Mouse (Mus musculus): ENCODE results near the gene Atic. TPM values are rescaled to one million over a fixed set of nuclear protein-coding genes. Genes with fewer than 3 reads are reported as not detected.

Gene Atic
- polyA plus RNA-seq (2014; fragmentation: Nextera tagmentation; extraction: Ambion mirVana): 50.4 and 73.8 TPM in 2 replicates

DNA sequence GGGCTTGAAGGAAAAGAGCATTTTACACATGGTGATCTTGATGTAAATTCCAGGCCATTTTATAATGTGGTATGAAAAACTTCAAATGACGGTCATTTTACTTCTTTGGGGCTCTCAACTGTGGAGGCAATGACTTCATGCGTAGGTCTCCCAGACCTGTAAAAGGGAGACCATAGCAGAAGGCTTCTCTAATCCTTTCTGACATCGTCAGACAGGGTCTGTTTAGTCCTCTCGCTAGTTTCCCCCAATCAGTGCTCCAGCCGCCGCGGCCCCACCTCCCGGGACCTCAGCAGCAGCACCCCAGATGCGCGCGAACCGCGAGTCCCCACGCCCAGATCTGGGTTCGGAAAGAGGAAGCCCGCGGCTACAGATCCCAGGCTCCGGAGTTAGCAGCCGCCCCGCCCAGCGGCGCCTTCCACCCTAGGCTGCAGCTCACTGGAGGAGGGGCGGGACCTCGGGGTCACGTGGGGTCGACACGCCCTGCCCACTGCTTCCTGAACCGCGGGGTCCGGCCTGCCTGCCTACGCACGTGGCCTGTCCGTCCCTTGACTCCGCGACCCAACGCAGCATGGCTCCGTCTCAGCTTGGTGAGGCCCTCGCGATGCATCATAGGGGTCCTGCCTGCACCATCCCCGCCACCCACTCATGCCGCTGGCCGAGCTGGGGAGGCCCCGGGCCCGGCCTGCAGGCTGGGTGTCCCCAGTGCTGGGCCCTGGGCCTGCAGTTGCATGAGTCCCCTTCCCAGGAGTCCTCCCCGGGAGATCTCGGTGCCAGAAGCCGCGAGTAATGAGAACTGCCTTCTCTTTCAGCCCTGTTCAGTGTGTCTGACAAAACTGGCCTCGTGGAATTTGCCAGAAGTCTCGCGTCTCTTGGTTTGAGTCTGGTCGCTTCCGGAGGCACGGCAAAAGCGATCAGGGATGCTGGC, at the start of gene Atic:
Gene Atic (plus strand): TSS at position 463 of the 925 bp plus-strand sequence.
- H3K27ac ChIP-seq (ENCODE audit: low read depth, low read length): peak within 1 kb of the TSS; percentile 79
- H3K4me2 ChIP-seq (replicated peaks; ENCODE audit: low read depth, low read length): peak within 1 kb of the TSS; percentile 70
- no peaks in the 10 kb centered on the region for H3K4me1 ChIP-seq (ENCODE audit: control insufficient read depth, insufficient read depth, low read length)
- peaks cover 23% of the 10 kb centered on the region for H3K36me3 ChIP-seq (ENCODE audit: control insufficient read depth, insufficient read depth, low read length)
- H3K9ac ChIP-seq (ENCODE audit: low read depth, low read length): peak within 1 kb of the TSS; percentile 72
- WGBS: under 1% methylated on average over 50 of the region's 55 CpGs
- no peaks in the 10 kb centered on the region for H3K27me3 ChIP-seq (ENCODE audit: control insufficient read depth, insufficient read depth, low read length)
- peak; percentile 100 for ATAC-seq (ENCODE audit: low FRiP score, low TSS enrichment)
- peak within 1 kb of the TSS; percentile 53 for H3K4me3 ChIP-seq (ENCODE audit: low read length)
- H3K9me3 ChIP-seq (ENCODE audit: control insufficient read depth, low read length): no peaks in the 10 kb centered on the region; the same call in 1 of the 2 replicates

DNA sequence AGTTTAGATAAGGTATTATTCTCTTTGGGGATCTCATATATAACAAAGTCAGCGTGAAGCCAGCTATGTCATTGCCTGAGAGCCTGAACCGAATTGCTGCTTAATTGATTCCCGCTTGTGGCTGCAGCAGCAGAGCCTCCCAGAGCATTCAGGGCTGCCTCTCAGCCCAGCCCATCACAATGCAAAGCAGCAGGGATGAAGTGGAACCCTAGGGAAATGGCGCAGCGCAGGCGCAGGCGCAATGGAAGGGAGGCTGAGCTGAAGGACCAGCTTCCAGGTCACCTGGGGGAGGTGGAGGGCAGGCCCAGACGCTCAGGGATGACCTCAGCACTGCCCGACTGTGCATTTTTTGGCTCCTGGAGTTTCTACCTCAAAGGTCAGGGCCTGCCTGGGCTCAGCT, 49.7 kb upstream of the Atic start:
- Histone ChIP-seq H3K9me3 (ENCODE audit: control insufficient read depth, low read length) (no peaks in the 10 kb centered on the region), H3K4me3 (ENCODE audit: low read length) (no peak overlapping the region), H3K9ac (ENCODE audit: low read depth, low read length) (no peak overlapping the region), H3K27ac (ENCODE audit: low read depth, low read length) (no peak overlapping the region), H3K4me1 (ENCODE audit: control insufficient read depth, insufficient read depth, low read length) (no peaks in the 10 kb centered on the region), H3K4me2 (replicated peaks; ENCODE audit: low read depth, low read length) (no peak overlapping the region), H3K36me3 (ENCODE audit: control insufficient read depth, insufficient read depth, low read length) (no peaks in the 10 kb centered on the region), H3K27me3 (ENCODE audit: control insufficient read depth, insufficient read depth, low read length) (no peaks in the 10 kb centered on the region)
- ATAC-seq (ENCODE audit: low FRiP score, low TSS enrichment): 0 out of 2 replicates have a peak, but pooled peaks have one; percentile 35
- 10% methylated on average over 9 of the region's 9 CpGs for WGBS

DNA sequence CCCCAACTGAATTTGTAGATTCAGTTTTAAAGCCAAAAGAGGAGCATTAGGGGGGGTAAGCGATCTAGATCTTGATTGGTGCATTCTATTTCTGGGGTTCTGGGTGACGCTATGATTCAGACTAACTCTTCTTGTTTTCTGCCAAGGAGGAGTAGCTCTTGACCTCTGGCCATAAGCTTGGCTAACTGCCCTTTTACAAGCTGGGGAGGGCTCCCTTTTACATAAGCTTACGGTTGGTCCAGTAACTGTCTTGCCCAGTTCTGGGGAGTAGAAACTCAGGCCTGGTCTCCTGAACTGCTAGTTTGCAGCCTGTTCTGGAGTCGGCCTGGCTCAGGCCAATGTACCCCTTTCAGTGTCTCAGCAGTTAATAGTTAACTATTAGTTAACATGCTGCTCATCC, 41.9 kb upstream of the Atic start:
- WGBS: 81% methylated on average over 4 of the region's 4 CpGs
- no peak overlapping the region for H3K4me2 ChIP-seq (replicated peaks; ENCODE audit: low read depth, low read length)
- H3K9me3 ChIP-seq (ENCODE audit: control insufficient read depth, low read length): no peaks in the 10 kb centered on the region
- no peaks in the 10 kb centered on the region for H3K4me1 ChIP-seq (ENCODE audit: control insufficient read depth, insufficient read depth, low read length)
- no peak overlapping the region for H3K4me3 ChIP-seq (ENCODE audit: low read length)
- no peak overlapping the region for H3K27ac ChIP-seq (ENCODE audit: low read depth, low read length)
- no peak overlapping the region for H3K9ac ChIP-seq (ENCODE audit: low read depth, low read length)
- no peaks in the 10 kb centered on the region for H3K27me3 ChIP-seq (ENCODE audit: control insufficient read depth, insufficient read depth, low read length)
- no peaks in the 10 kb centered on the region for H3K36me3 ChIP-seq (ENCODE audit: control insufficient read depth, insufficient read depth, low read length)
- ATAC-seq (ENCODE audit: low FRiP score, low TSS enrichment): no peak

GRCm38 (mm10) chr1:71528808-71529648, 27.9 kb upstream of the Atic start:
- Histone ChIP-seq H3K36me3 (ENCODE audit: control insufficient read depth, insufficient read depth, low read length) (no peaks in the 10 kb centered on the region), H3K27ac (ENCODE audit: low read depth, low read length) (no peak overlapping the region), H3K9ac (ENCODE audit: low read depth, low read length) (no peak overlapping the region), H3K4me1 (ENCODE audit: control insufficient read depth, insufficient read depth, low read length) (no peaks in the 10 kb centered on the region), H3K4me2 (replicated peaks; ENCODE audit: low read depth, low read length) (no peak overlapping the region), H3K9me3 (ENCODE audit: control insufficient read depth, low read length) (no peaks in the 10 kb centered on the region), H3K4me3 (ENCODE audit: low read length) (no peak overlapping the region), H3K27me3 (ENCODE audit: control insufficient read depth, insufficient read depth, low read length) (no peaks in the 10 kb centered on the region)
- no peak for ATAC-seq (ENCODE audit: low FRiP score, low TSS enrichment)
- WGBS: 85% methylated on average over 18 of the region's 18 CpGs

DNA sequence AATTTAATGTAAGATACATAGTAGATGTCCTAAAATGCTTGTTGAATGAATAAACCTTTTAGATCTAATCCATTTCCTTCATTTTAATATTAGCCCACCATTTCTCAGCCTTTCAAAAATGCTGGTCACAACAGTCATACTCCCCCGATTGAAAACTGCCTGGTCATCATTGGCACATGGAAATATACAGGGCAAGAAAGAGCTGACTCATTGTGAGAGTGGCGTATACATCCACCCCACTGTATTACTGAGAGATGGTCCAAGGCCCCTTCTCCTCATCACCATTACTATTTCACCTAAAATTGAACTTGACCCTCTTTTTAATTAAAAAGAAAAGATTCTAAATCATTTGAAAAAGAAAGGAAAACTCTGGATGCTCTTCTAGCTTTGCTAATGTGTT, 26.2 kb upstream of the Atic start:
- Histone ChIP-seq H3K27me3 (ENCODE audit: control insufficient read depth, insufficient read depth, low read length) (no peaks in the 10 kb centered on the region), H3K36me3 (ENCODE audit: control insufficient read depth, insufficient read depth, low read length) (no peaks in the 10 kb centered on the region), H3K9ac (ENCODE audit: low read depth, low read length) (no peak overlapping the region), H3K4me2 (replicated peaks; ENCODE audit: low read depth, low read length) (no peak overlapping the region), H3K9me3 (ENCODE audit: control insufficient read depth, low read length) (no peaks in the 10 kb centered on the region), H3K4me3 (ENCODE audit: low read length) (no peak overlapping the region), H3K4me1 (ENCODE audit: control insufficient read depth, insufficient read depth, low read length) (no peaks in the 10 kb centered on the region), H3K27ac (ENCODE audit: low read depth, low read length) (no peak overlapping the region)
- ATAC-seq (ENCODE audit: low FRiP score, low TSS enrichment): no peak
- 80% methylated on average over 2 of the region's 2 CpGs for WGBS

- ATAC-seq (ENCODE audit: low FRiP score, low TSS enrichment): no peak
- H3K4me3 ChIP-seq (ENCODE audit: low read length): no peak overlapping the region
- H3K27me3 ChIP-seq (ENCODE audit: control insufficient read depth, insufficient read depth, low read length): no peaks in the 10 kb centered on the region
- H3K27ac ChIP-seq (ENCODE audit: low read depth, low read length): no peak overlapping the region
- 19% methylated on average over 7 of the region's 7 CpGs for WGBS
- H3K4me1 ChIP-seq (ENCODE audit: control insufficient read depth, insufficient read depth, low read length): no peaks in the 10 kb centered on the region
- H3K9me3 ChIP-seq (ENCODE audit: control insufficient read depth, low read length): no peaks in the 10 kb centered on the region
- H3K9ac ChIP-seq (ENCODE audit: low read depth, low read length): no peak overlapping the region
- H3K4me2 ChIP-seq (replicated peaks; ENCODE audit: low read depth, low read length): no peak overlapping the region
- no peaks in the 10 kb centered on the region for H3K36me3 ChIP-seq (ENCODE audit: control insufficient read depth, insufficient read depth, low read length)
Observed at GRCm38 (mm10) chr1:71531653-71532052, 25.3 kb upstream of the Atic start.

DNA sequence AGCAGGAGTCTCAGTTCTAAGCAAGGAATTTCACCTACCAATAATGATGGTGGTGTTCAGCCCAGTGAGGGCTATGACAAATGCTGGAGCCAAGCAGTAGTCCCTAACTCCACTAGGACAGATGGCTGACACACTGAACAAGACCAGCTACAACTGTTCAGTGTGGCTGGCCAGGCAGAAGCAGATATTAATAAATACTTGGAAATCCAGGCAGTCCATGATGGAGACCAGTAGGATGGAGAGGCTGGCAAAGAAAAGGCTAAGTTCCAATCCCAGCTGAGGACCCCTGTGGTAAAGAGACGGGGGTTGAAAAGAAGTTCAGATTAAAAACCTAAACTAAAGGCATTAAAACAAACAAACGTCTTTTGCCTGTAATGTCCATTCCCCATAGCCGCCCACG, 17.3 kb upstream of the Atic start:
- Histone ChIP-seq H3K4me1 (ENCODE audit: control insufficient read depth, insufficient read depth, low read length) (no peaks in the 10 kb centered on the region), H3K36me3 (ENCODE audit: control insufficient read depth, insufficient read depth, low read length) (no peaks in the 10 kb centered on the region), H3K9me3 (ENCODE audit: control insufficient read depth, low read length) (no peaks in the 10 kb centered on the region), H3K4me2 (replicated peaks; ENCODE audit: low read depth, low read length) (no peak overlapping the region), H3K27ac (ENCODE audit: low read depth, low read length) (no peak overlapping the region), H3K4me3 (ENCODE audit: low read length) (no peak overlapping the region), H3K9ac (ENCODE audit: low read depth, low read length) (no peak overlapping the region), H3K27me3 (ENCODE audit: control insufficient read depth, insufficient read depth, low read length) (no peaks in the 10 kb centered on the region)
- ATAC-seq (ENCODE audit: low FRiP score, low TSS enrichment): no peak
- WGBS: 93% methylated on average over 4 of the region's 4 CpGs

DNA sequence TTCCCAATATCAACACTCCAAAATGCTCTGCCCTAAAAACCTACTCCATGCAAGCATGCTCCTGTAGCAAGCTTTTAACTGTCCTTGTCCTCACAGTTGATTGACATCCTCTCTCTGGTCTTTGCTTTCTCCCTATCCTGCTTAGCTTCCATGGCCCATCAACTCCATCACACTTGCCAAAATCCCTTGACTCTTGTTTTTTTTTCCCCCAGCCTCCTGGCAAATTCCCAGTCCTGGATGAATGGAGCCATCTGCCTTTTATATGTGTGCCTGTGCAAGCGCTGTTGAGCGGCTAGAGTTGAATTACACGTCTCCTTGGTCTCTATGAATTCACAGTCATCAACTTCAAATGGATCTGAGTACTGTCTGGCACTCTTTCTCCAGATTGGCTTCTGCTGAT, 16.5 kb upstream of the Atic start:
- H3K4me2 ChIP-seq (replicated peaks; ENCODE audit: low read depth, low read length): no peak overlapping the region
- no peaks in the 10 kb centered on the region for H3K4me1 ChIP-seq (ENCODE audit: control insufficient read depth, insufficient read depth, low read length)
- H3K36me3 ChIP-seq (ENCODE audit: control insufficient read depth, insufficient read depth, low read length): no peaks in the 10 kb centered on the region
- H3K9me3 ChIP-seq (ENCODE audit: control insufficient read depth, low read length): no peaks in the 10 kb centered on the region
- no peak for ATAC-seq (ENCODE audit: low FRiP score, low TSS enrichment)
- WGBS: 36% methylated on average over 3 of the region's 3 CpGs
- H3K27me3 ChIP-seq (ENCODE audit: control insufficient read depth, insufficient read depth, low read length): no peaks in the 10 kb centered on the region
- no peak overlapping the region for H3K27ac ChIP-seq (ENCODE audit: low read depth, low read length)
- no peak overlapping the region for H3K4me3 ChIP-seq (ENCODE audit: low read length)
- H3K9ac ChIP-seq (ENCODE audit: low read depth, low read length): no peak overlapping the region

All from kidney, embryonic 14.5 days (tissue).